Mouse (Mus musculus): ENCODE results near the gene Etv6. TPM values are rescaled to one million over a fixed set of nuclear protein-coding genes. Genes with fewer than 3 reads are reported as not detected.

The Etv6 gene
- total and polyA plus RNA-seq, 2 experiments from 2014 or later, result 4.0 to 9.1 TPM

DNA sequence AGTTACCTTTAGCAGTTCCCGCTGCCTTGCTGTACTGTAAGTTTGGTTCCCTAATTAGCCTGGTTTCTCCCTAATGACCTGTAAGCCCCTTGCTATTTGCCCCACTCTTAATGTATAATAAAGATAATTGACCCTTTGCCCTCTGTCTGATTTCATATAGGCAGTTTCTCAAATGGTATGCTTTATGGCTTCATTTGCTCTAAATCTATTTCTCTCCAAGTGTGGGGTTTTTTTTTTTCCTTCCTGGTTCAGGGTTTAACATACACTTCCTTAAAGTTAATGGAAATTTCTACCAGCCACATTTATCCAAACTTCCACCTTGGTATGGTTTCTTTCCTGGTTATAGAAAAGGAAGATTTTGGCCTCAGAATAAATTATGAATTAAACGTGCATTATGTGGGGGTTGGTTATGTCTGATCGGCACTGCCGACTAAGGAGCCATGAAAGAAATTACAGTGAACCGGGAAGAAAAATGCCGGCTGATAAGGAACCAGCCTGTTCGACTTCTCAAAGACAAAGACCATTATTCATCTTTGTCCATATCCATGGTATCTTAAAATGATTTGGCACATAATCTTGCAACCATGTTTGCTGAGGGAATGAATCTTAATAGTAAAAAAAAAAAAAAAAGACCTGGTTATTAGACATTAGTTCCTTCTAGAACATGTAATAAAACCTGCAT is 155.2 kb downstream of the Etv6 start:
- TF ChIP-seq CTCF (IDR thresholded peaks at IDR 0.05; ENCODE audit: low read depth), result no peak
- Histone ChIP-seq H3K4me2 (ENCODE audit: low read depth, low read length) (no peak overlapping the region), H3K4me3 (ENCODE audit: low read length) (no peak overlapping the region), H3K9me3 (ENCODE audit: low read length) (no peaks in the 10 kb centered on the region), H3K36me3 (ENCODE audit: insufficient read depth, low read length) (no peaks in the 10 kb centered on the region), H3K9ac (replicated peaks; ENCODE audit: low read length) (no peak overlapping the region), H3K27ac (peak overlapping the region; percentile 58; the same call in 1 of the 2 replicates), H3K27me3 (ENCODE audit: insufficient read depth, low read length) (no peaks in the 10 kb centered on the region), H3K4me1 (ENCODE audit: insufficient read depth, low read length) (peaks cover 12% of the 10 kb centered on the region)
- ATAC-seq (no peak), DNase-seq (ENCODE audit: low spot score) (no peak)
- 41% methylated on average over 7 of the region's 7 CpGs for WGBS

DNA sequence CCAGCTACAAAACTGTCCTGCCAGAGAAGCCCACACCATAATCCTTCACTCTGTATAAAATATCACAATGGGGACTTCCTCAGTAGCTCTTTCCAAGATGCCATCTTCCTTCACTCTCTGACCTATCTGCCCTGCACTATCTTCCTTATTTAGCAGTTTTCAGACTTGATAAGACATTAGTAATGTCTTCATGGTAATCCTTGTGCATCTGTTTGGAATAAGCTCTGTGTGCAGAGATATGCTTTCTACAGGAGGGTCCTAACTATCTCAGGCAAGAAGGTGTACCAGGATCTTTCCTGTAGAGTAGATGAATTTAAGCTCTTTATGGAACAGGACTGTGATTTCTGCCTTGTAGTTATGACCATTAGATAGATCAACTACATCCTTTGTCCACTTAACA is 157.2 kb downstream of the Etv6 start:
- Histone ChIP-seq H3K9me3 (ENCODE audit: low read length) (no peaks in the 10 kb centered on the region), H3K36me3 (ENCODE audit: insufficient read depth, low read length) (no peaks in the 10 kb centered on the region), H3K27ac (no peak overlapping the region), H3K4me3 (ENCODE audit: low read length) (no peak overlapping the region), H3K4me2 (ENCODE audit: low read depth, low read length) (no peak overlapping the region), H3K9ac (replicated peaks; ENCODE audit: low read length) (no peak overlapping the region), H3K27me3 (ENCODE audit: insufficient read depth, low read length) (no peaks in the 10 kb centered on the region), H3K4me1 (ENCODE audit: insufficient read depth, low read length) (peaks cover 12% of the 10 kb centered on the region)
- DNase-seq (ENCODE audit: low spot score) (no peak), ATAC-seq (no peak)
- no peak for TF ChIP-seq CTCF (IDR thresholded peaks at IDR 0.05; ENCODE audit: low read depth)

DNA sequence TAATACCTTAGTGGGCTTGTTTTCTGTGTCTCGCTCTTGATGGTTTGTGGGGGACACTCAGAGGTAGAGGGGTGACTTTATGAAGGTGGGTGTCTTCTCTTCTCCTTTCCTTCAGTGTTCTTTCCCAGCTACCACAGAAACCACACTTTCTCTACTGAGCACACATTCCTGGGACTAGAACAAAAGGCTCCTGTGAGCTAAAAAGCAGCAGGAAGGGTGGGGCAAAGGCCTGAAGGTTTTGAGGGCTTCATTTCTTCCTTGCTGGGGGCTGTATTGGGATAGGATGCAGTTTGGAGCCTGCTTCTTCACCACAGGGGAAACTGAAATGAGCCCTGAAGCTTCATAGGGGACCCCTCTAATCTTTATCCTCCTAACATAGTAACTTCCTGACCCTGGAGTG is 164.4 kb downstream of the Etv6 start:
- TF ChIP-seq CTCF (IDR thresholded peaks at IDR 0.05; ENCODE audit: low read depth), result no peak
- no peak for DNase-seq (ENCODE audit: low spot score)
- Histone ChIP-seq H3K9ac (replicated peaks; ENCODE audit: low read length) (no peak overlapping the region), H3K27me3 (ENCODE audit: insufficient read depth, low read length) (no peaks in the 10 kb centered on the region), H3K27ac (no peak overlapping the region), H3K36me3 (ENCODE audit: insufficient read depth, low read length) (no peaks in the 10 kb centered on the region), H3K4me2 (ENCODE audit: low read depth, low read length) (no peak overlapping the region), H3K4me3 (ENCODE audit: low read length) (no peak overlapping the region), H3K4me1 (ENCODE audit: insufficient read depth, low read length) (no peaks in the 10 kb centered on the region), H3K9me3 (ENCODE audit: low read length) (no peaks in the 10 kb centered on the region)
- ATAC-seq, result no peak
- WGBS, result 90% methylated on average over 1 of the region's 1 CpGs

DNA sequence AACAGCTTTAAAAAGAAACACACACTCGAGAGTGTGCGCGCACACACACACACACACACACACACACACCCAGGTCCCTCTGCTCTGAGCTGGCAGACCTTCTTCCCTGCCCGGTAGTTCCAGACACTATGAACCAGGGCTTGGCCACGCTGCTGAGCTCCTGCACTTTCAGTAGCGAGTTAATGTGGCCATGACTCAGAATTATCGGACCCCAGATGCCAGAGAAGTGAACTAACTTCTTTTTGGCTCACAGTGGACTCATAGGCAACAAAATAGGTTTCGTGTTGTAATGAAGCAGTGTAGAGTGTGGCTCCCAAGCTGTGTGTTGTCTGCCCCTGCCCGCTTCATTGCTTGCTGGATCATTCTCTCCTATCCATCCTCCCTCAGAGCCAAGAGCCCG is 165.1 kb downstream of the Etv6 start:
- Histone ChIP-seq H3K4me3 (ENCODE audit: low read length) (no peak overlapping the region), H3K4me2 (ENCODE audit: low read depth, low read length) (no peak overlapping the region), H3K9me3 (ENCODE audit: low read length) (no peaks in the 10 kb centered on the region), H3K27ac (no peak overlapping the region), H3K4me1 (ENCODE audit: insufficient read depth, low read length) (no peaks in the 10 kb centered on the region), H3K27me3 (ENCODE audit: insufficient read depth, low read length) (no peaks in the 10 kb centered on the region), H3K36me3 (ENCODE audit: insufficient read depth, low read length) (no peaks in the 10 kb centered on the region), H3K9ac (replicated peaks; ENCODE audit: low read length) (no peak overlapping the region)
- ATAC-seq (peak; percentile 70; the same call in 1 of the 2 replicates), DNase-seq (ENCODE audit: low spot score) (no peak)
- WGBS, result 56% methylated on average over 10 of the region's 10 CpGs
- TF ChIP-seq CTCF (IDR thresholded peaks at IDR 0.05; ENCODE audit: low read depth), result no peak

DNA sequence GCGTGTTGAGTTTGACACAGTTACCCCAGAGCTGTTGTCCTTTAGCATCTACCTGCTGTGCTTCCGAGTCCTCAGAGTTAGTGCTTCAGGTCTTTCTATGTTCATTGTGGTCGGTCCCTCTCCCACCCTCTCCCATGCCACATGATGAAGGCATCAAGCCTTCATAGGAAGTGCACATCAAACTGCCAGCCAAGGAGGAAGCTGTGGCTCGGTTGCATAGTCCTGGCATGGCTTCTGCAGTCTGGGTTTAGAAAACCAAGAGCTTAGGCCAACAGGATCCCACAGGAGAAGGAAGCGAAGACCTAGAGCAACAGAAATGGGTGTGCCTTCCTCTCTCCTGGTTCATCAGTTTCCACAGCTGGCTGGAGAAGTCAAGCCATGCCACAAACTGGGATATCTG is 166.7 kb downstream of the Etv6 start:
- no peak overlapping the region for H3K4me3 ChIP-seq (ENCODE audit: low read length)
- ATAC-seq (no peak), DNase-seq (ENCODE audit: low spot score) (no peak)
- no peaks in the 10 kb centered on the region for H3K9me3 ChIP-seq (ENCODE audit: low read length)
- H3K36me3 ChIP-seq (ENCODE audit: insufficient read depth, low read length), result no peaks in the 10 kb centered on the region
- peaks cover 2% of the 10 kb centered on the region; the same call in 1 of the 2 replicates for H3K4me1 ChIP-seq (ENCODE audit: insufficient read depth, low read length)
- no peaks in the 10 kb centered on the region for H3K27me3 ChIP-seq (ENCODE audit: insufficient read depth, low read length)
- H3K9ac ChIP-seq (replicated peaks; ENCODE audit: low read length), result no peak overlapping the region
- no peak overlapping the region for H3K4me2 ChIP-seq (ENCODE audit: low read depth, low read length)
- WGBS, result 86% methylated on average over 5 of the region's 5 CpGs
- H3K27ac ChIP-seq, result no peak overlapping the region
- no peak for TF ChIP-seq CTCF (IDR thresholded peaks at IDR 0.05; ENCODE audit: low read depth)

DNA sequence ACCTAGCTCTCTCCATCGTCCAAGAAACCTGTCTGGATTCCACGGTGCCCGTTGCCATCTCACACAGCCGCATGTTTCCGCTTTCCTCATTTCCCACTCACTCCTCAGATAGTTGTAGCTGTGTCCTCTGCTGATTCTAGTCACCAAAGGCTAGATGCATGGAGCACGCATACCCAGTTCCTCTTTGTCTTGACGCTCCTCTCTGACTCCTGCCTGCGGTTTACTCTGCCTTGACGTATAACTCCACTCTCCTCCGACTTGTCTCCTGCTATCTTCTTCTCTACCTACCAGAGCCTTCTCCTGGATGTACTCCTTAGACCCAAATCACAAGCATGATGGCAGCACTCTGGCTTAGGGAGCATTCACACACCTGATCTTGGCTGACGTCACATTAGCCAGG is 169.7 kb downstream of the Etv6 start:
- no peaks in the 10 kb centered on the region for H3K9me3 ChIP-seq (ENCODE audit: low read length)
- no peaks in the 10 kb centered on the region for H3K36me3 ChIP-seq (ENCODE audit: insufficient read depth, low read length)
- no peak for DNase-seq (ENCODE audit: low spot score)
- peaks cover 23% of the 10 kb centered on the region for H3K4me1 ChIP-seq (ENCODE audit: insufficient read depth, low read length)
- no peak overlapping the region for H3K9ac ChIP-seq (replicated peaks; ENCODE audit: low read length)
- H3K4me3 ChIP-seq (ENCODE audit: low read length), result no peak overlapping the region
- no peak for ATAC-seq
- H3K4me2 ChIP-seq (ENCODE audit: low read depth, low read length), result no peak overlapping the region
- TF ChIP-seq CTCF (IDR thresholded peaks at IDR 0.05; ENCODE audit: low read depth), result no peak
- no peaks in the 10 kb centered on the region for H3K27me3 ChIP-seq (ENCODE audit: insufficient read depth, low read length)
- WGBS, result 92% methylated on average over 10 of the region's 11 CpGs
- H3K27ac ChIP-seq, result no peak overlapping the region

DNA sequence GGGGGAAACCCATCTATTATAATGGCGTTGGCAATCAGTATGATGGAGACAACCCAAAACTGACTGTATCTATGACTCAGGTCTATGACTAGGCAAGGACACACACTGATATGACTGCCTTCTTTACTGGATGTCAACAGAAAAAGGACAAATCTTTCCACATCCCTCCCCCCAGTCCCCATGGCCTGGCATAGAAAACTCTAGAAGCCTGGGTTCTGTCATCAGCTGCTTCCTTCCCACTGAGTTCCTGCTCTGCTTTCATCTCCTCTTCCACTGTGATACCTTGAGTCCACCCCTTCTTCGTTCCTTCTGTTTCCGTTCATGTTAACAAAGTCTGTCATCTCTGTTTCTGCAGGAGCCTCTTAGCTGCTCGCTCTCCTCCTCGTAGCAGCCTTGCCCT is 170.2 kb downstream of the Etv6 start:
- no peak for TF ChIP-seq CTCF (IDR thresholded peaks at IDR 0.05; ENCODE audit: low read depth)
- Histone ChIP-seq H3K4me2 (ENCODE audit: low read depth, low read length) (no peak overlapping the region), H3K27me3 (ENCODE audit: insufficient read depth, low read length) (no peaks in the 10 kb centered on the region), H3K9ac (replicated peaks; ENCODE audit: low read length) (no peak overlapping the region), H3K4me1 (ENCODE audit: insufficient read depth, low read length) (peaks cover 23% of the 10 kb centered on the region), H3K9me3 (ENCODE audit: low read length) (no peaks in the 10 kb centered on the region), H3K36me3 (ENCODE audit: insufficient read depth, low read length) (no peaks in the 10 kb centered on the region), H3K27ac (no peak overlapping the region), H3K4me3 (ENCODE audit: low read length) (no peak overlapping the region)
- ATAC-seq (no peak), DNase-seq (ENCODE audit: low spot score) (no peak)
- 86% methylated on average over 5 of the region's 5 CpGs for WGBS
